Mouse (Mus musculus) retina, postnatal 7 days (tissue): ENCODE data around the gene Rubcn.

Experiments
- DNase-seq: peaks from one replicate; pipeline ENCODE4 v3.0.0-alpha.2; 2012; ENCODE audit warnings: low read depth, low spot score

Gene Rubcn

GRCm38 (mm10) chr16:32818441-32818840 is 59.1 kb downstream of the Rubcn start:
- DNase-seq: no peak

GRCm38 (mm10) chr16:32818036-32818435 is 59.5 kb downstream of the Rubcn start:
- no peak for DNase-seq

GRCm38 (mm10) chr16:32815160-32815605 is 62.4 kb downstream of the Rubcn start:
- DNase-seq: no peak

GRCm38 (mm10) chr16:32814539-32814938 is 63.0 kb downstream of the Rubcn start:
- no peak for DNase-seq

GRCm38 (mm10) chr16:32813771-32814170 is 63.8 kb downstream of the Rubcn start:
- no peak for DNase-seq

GRCm38 (mm10) chr16:32813362-32813761 is 64.2 kb downstream of the Rubcn start:
- no peak for DNase-seq

- peak; percentile 79 for DNase-seq
These were observed 64.6 kb downstream of the Rubcn start for GRCm38 (mm10) chr16:32812888-32813361.

GRCm38 (mm10) chr16:32810321-32810720 is 67.2 kb downstream of the Rubcn start, which contains the start of gene Smbd1:
TSS of gene Smbd1 (minus strand) at chr16:32810477.
- no peak for DNase-seq

GRCm38 (mm10) chr16:32807408-32808185 is 70.0 kb downstream of the Rubcn start:
- no peak for DNase-seq

- DNase-seq: no peak
These were observed 72.4 kb downstream of the Rubcn start for GRCm38 (mm10) chr16:32805151-32805550.

- DNase-seq: no peak
These were observed 73.7 kb downstream of the Rubcn start for GRCm38 (mm10) chr16:32803901-32804300.

GRCm38 (mm10) chr16:32803252-32803853 is 74.2 kb downstream of the Rubcn start:
- DNase-seq: peak; percentile 44

GRCm38 (mm10) chr16:32797426-32797689 is 80.2 kb downstream of the Rubcn start, which contains the start of gene Muc20:
TSS of gene Muc20 (minus strand) at chr16:32797435.
- no peak for DNase-seq

GRCm38 (mm10) chr16:32796676-32797425 is 80.7 kb downstream of the Rubcn start:
- DNase-seq: no peak

GRCm38 (mm10) chr16:32795177-32795576 is 82.4 kb downstream of the Rubcn start:
- no peak for DNase-seq

- DNase-seq: no peak
These were observed 87.5 kb downstream of the Rubcn start for GRCm38 (mm10) chr16:32790056-32790455.

GRCm38 (mm10) chr16:32784840-32785239 is 92.7 kb downstream of the Rubcn start:
- DNase-seq: peak; percentile 82

GRCm38 (mm10) chr16:32783324-32784062 is 94.1 kb downstream of the Rubcn start:
- no peak for DNase-seq

- DNase-seq: no peak
These were observed 98.6 kb downstream of the Rubcn start for GRCm38 (mm10) chr16:32778956-32779355.

- DNase-seq: no peak
These were observed 100.9 kb downstream of the Rubcn start for GRCm38 (mm10) chr16:32776676-32777075.
